Mouse (Mus musculus) stomach, embryonic 16.5 days (tissue): ENCODE data around the gene Brpf1. TPM values are rescaled to one million over a fixed set of nuclear protein-coding genes. Genes with fewer than 3 reads are reported as not detected.

Source experiments
- ATAC-seq: fragments of 200-750 bp; cut with Nextera tagmentation; 2 replicates; pipeline ENCODE4 v1.8.0; 2017; ENCODE audit warnings: moderate number of reproducible peaks, moderate TSS enrichment; ENCODE audit not compliant: insufficient read depth, low FRiP score
- H3K27ac ChIP-seq: fragments of 300-500 bp; sonication (generic); 2 replicates; pipeline ENCODE4 v1.5.1; 2014; ENCODE audit warnings: low read length
- H3K27me3 ChIP-seq: fragments of 300-500 bp; sonication (generic); 2 replicates; pipeline ENCODE4 v1.6.1; 2014; ENCODE audit warnings: low read length, control low read depth, mixed read lengths; ENCODE audit not compliant: control insufficient read depth, insufficient read depth
- H3K36me3 ChIP-seq: fragments of 300-500 bp; sonication (generic); 2 replicates; pipeline ENCODE4 v1.6.1; 2014; ENCODE audit warnings: low read length; ENCODE audit not compliant: control insufficient read depth, insufficient read depth
- H3K4me1 ChIP-seq: fragments of 300-500 bp; sonication (generic); 2 replicates; pipeline ENCODE4 v1.6.1; 2014; ENCODE audit warnings: low read length, control low read depth, mixed read lengths; ENCODE audit not compliant: control insufficient read depth, insufficient read depth
- H3K4me2 ChIP-seq: fragments of 300-500 bp; sonication (generic); 2 replicates; pipeline ENCODE4 v1.6.1; 2014; ENCODE audit warnings: low read depth, low read length, mixed read lengths
- H3K4me3 ChIP-seq: fragments of 300-500 bp; sonication (generic); replicated peaks from 2 replicates; pipeline ENCODE4 v1.5.1; 2014; ENCODE audit warnings: mild to moderate bottlenecking, low read length
- H3K9ac ChIP-seq: fragments of 300-500 bp; sonication (generic); 2 replicates; pipeline ENCODE4 v1.6.1; 2014; ENCODE audit warnings: low read length
- H3K9me3 ChIP-seq: fragments of 300-500 bp; sonication (generic); replicated peaks from 2 replicates; pipeline ENCODE4 v1.6.1; 2016; ENCODE audit warnings: low read length, control low read depth; ENCODE audit not compliant: control insufficient read depth
- WGBS: fragments of 180-500 bp; shearing (Covaris S2); extraction: QIAGEN DNeasy Blood & Tissue Kit; methylation state at CpG from one replicate; pipeline ENCODE4 v1.1.7; 2014; 5-methylcytosine and 5-hydroxymethylcytosine counted together
- polyA plus RNA-seq: library from polyadenylated mRNA; unstranded; fragments of >200 nt; fragmentation: Nextera tagmentation; extraction: Ambion mirVana; gene quantifications from 2 replicates; pipeline ENCODE4 v1.2.1, GENCODE M21; 2015

Brpf1 gene
- polyA plus RNA-seq, 1 experiment from 2014 or later, result 13.6 TPM

DNA sequence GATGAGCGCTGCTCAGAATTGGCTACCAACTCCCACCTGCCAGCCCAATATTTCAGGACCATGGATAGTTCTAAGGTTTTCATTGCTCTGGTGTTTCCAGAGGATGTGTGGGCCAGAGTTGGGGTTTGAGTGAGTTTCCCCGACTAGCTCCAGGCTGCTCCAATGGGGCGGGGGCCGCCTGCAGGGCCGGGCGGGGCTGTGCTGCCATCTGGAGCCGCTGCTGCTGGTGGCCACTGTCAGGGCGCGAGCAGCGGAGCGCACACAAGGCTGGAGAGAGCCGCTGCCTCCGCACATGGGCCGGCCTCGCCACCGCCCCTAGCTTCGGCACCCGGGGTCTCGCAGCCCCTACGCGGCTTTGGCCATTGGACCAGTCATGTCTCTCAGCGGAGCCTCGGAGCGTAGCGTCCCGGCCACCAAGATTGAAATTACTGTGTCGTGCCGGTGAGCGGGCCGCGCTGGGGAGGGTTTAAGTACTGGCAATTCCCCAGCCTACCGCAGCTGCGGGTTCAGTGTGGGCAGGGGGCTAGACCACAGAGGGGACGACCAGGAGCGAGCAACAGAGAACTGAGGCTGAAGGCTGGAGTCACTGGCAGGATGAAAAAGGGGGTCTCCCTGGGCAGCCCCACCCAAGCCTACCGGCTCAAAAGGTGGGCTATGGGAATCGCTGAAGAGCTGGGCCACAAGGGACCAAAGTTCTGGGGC lies 24.7 kb upstream of the Brpf1 start, which contains the start of gene Cpne9:
Cpne9 (plus strand) TSS at position 207 of the 702 bp plus-strand sequence.
- 2% methylated on average over 37 of the region's 37 CpGs for WGBS
- H3K4me2 ChIP-seq, result peak within 1 kb of the TSS; percentile 23
- H3K9ac ChIP-seq, result no peak within 1 kb of the TSS
- peak within 1 kb of the TSS; percentile 19 for H3K4me3 ChIP-seq
- peaks cover 5% of the 10 kb centered on the region; the same call in 1 of the 2 replicates for H3K4me1 ChIP-seq
- H3K9me3 ChIP-seq, result no peaks in the 10 kb centered on the region
- ATAC-seq, result no peak
- no peak within 1 kb of the TSS for H3K27ac ChIP-seq
- peaks cover 31% of the 10 kb centered on the region for H3K27me3 ChIP-seq
- H3K36me3 ChIP-seq, result no peaks in the 10 kb centered on the region

DNA sequence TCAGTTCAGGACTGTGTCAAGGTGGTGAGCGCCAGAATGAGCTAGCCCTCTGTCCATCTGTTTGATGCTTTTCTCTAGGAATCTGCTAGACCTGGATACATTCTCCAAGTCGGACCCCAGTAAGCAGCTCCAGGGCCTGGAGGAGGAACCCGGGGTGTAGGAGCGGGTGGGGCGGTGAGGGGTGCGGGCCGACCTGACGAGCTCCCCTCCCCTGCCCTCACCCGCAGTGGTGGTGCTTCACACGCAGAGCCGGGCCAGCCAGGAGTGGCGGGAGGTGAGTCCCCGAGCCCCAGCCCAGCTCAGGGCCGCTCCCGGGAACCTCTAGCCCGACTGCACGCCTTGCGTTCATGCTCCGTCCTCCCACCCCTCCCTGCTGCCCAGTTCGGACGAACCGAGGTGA lies 24.0 kb upstream of the Brpf1 start:
- peaks cover 5% of the 10 kb centered on the region; the same call in 1 of the 2 replicates for H3K4me1 ChIP-seq
- peak overlapping the region; percentile 19 for H3K4me3 ChIP-seq
- no peak for ATAC-seq
- H3K27me3 ChIP-seq, result peaks cover 31% of the 10 kb centered on the region
- no peak overlapping the region for H3K27ac ChIP-seq
- no peaks in the 10 kb centered on the region for H3K36me3 ChIP-seq
- no peaks in the 10 kb centered on the region for H3K9me3 ChIP-seq
- H3K9ac ChIP-seq, result no peak overlapping the region
- WGBS, result 1% methylated on average over 22 of the region's 22 CpGs
- H3K4me2 ChIP-seq, result peak overlapping the region; percentile 23

DNA sequence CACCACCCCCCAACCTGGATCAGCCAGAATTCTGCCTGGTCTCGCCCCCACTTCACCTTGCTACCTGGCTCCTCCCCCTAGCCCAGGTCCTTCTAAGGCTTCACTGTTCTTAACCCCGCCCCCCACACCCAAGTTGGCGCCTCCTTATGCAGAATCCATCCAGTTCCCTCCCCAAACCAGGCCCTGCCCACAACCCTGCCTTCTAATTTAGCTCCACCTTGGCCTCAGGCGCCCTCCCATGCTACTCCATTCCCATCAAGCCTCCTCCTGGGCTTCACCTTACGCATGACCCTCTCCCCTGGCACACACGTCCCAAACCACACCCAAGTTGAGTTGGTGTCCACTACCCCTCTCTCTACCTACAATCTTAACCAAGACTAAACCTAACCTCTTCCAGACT lies 23.4 kb upstream of the Brpf1 start:
- H3K27me3 ChIP-seq, result peaks cover 31% of the 10 kb centered on the region
- ATAC-seq, result peak; percentile 68; the same call in 1 of the 2 replicates
- H3K9me3 ChIP-seq, result no peaks in the 10 kb centered on the region
- peak overlapping the region; percentile 23 for H3K4me2 ChIP-seq
- H3K4me3 ChIP-seq, result peak overlapping the region; percentile 19; the same call in 1 of the 2 replicates
- WGBS, result 10% methylated on average over 6 of the region's 6 CpGs
- H3K27ac ChIP-seq, result no peak overlapping the region
- peaks cover 5% of the 10 kb centered on the region; the same call in 1 of the 2 replicates for H3K4me1 ChIP-seq
- no peak overlapping the region for H3K9ac ChIP-seq
- no peaks in the 10 kb centered on the region for H3K36me3 ChIP-seq

DNA sequence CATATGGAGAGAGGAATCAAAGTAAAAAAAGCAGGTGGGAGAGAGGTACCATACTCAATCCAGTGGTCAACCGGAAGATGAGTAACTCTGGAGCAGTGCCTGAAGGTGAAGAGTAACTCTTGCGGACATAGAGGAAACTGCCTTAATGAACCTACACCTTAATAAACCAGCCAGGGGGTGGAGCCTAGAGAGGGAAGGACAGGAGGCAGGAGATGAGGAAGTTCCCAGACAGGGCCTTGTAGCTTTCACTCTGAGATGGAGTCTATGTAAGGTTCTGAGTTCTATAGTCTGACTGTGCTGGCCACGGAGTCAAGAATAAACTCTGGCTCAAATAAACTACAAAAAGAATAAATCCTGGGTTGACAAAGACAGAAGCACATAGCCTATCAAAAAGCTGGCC lies 22.0 kb upstream of the Brpf1 start:
- Histone ChIP-seq H3K4me3 (no peak overlapping the region), H3K4me1 (peaks cover 5% of the 10 kb centered on the region; the same call in 1 of the 2 replicates), H3K27ac (no peak overlapping the region), H3K27me3 (peaks cover 31% of the 10 kb centered on the region), H3K36me3 (no peaks in the 10 kb centered on the region), H3K9me3 (no peaks in the 10 kb centered on the region), H3K4me2 (no peak overlapping the region), H3K9ac (no peak overlapping the region)
- ATAC-seq, result no peak
- 70% methylated on average over 3 of the region's 3 CpGs for WGBS

DNA sequence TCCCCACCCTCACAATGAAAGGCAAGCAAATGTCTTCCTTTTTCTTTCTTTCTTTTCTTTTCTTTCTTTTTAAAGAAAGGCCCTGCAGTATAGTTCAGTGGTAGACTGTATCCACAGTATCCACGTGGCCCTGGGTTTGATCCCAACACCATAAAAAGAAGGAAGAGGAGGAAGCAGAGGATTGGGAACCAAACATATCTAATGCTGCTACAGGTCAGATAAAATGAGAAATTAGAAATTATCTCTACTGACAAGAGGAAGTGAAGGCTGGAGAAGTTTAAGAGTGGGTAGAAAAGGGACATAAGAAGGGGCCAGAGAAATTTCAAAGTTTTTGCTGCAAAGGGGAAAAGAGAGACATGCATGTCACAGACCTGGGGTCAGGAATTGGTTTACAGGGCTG lies 20.6 kb upstream of the Brpf1 start:
- Histone ChIP-seq H3K4me2 (no peak overlapping the region), H3K36me3 (no peaks in the 10 kb centered on the region), H3K4me3 (no peak overlapping the region), H3K9me3 (no peaks in the 10 kb centered on the region), H3K27ac (no peak overlapping the region), H3K4me1 (peaks cover 5% of the 10 kb centered on the region; the same call in 1 of the 2 replicates), H3K27me3 (peaks cover 31% of the 10 kb centered on the region), H3K9ac (no peak overlapping the region)
- no peak for ATAC-seq
- 48% methylated on average over 1 of the region's 1 CpGs for WGBS

DNA sequence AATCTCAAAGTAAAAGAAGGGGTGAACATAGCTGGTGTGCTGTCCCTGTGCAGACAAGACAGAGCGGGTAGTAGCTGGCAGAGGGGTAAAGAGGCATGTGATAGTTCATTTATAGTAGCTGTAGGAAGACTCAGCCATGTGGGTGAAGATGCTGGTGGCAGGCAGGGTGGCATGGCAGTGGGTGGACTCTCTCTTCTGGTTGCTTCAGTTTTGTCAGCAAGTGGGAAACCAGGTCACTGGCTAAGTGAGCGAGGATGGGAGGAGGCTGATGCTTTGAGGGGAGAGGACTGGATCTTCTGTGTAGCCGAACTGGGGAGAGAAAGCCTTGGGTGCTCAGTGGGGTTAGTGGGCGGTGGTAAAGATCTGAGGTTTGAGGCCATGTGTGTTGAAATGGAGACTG lies 19.7 kb upstream of the Brpf1 start:
- 68% methylated on average over 4 of the region's 4 CpGs for WGBS

DNA sequence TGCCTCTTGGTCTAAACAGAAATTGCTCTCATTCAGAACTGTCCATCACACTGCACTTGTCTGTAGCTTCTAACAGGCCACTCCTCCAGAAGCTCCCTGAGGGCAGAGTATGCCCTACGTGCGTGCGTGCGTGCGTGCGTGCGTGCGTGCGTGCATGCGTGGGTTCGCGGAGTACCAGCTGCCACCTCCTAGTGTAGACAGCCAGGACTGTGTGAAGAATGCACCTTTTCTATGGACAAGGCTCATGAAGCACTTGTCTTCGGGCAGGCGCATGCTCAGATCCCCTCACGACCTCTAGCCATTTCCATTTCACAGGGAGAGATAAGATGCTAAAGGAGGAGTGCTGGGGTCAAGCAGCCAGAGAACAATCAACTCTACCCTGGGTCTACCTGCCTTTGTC lies 17.6 kb upstream of the Brpf1 start:
- peaks cover 2% of the 10 kb centered on the region; the same call in 1 of the 2 replicates for H3K27me3 ChIP-seq
- H3K4me1 ChIP-seq, result no peaks in the 10 kb centered on the region
- H3K36me3 ChIP-seq, result no peaks in the 10 kb centered on the region
- H3K4me2 ChIP-seq, result no peak overlapping the region
- H3K9me3 ChIP-seq, result no peaks in the 10 kb centered on the region
- no peak overlapping the region for H3K4me3 ChIP-seq
- WGBS, result 94% methylated on average over 15 of the region's 15 CpGs
- no peak overlapping the region for H3K27ac ChIP-seq
- no peak overlapping the region for H3K9ac ChIP-seq
- no peak for ATAC-seq

More for the DNA sequence above, 19.7 kb upstream of the Brpf1 start:
- Histone ChIP-seq H3K9me3 (no peaks in the 10 kb centered on the region), H3K4me1 (peaks cover 2% of the 10 kb centered on the region; the same call in 1 of the 2 replicates), H3K27ac (no peak overlapping the region), H3K4me3 (no peak overlapping the region), H3K27me3 (peaks cover 23% of the 10 kb centered on the region), H3K9ac (no peak overlapping the region), H3K4me2 (no peak overlapping the region), H3K36me3 (no peaks in the 10 kb centered on the region)
- ATAC-seq, result no peak

DNA sequence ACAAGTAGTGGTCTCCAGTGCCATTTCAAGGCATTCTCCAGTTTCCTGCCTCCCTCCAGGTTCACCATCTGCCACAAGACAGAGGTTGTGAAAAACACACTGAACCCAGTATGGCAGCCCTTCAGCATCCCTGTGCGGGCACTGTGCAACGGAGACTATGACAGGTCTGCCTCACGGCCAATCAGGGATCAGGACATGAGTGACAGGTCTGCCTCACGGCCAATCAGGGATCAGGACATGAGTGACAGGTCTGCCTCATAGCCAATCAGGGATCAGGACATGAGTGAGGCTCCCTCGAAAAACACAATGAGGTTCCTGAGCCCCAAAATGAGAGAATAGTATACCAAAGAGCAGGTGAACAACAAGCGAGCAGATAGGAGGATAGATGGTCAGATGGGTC lies 16.6 kb upstream of the Brpf1 start:
- Histone ChIP-seq H3K27me3 (no peaks in the 10 kb centered on the region; the same call in 1 of the 2 replicates), H3K27ac (no peak overlapping the region), H3K36me3 (no peaks in the 10 kb centered on the region), H3K9ac (no peak overlapping the region), H3K4me3 (no peak overlapping the region), H3K4me1 (no peaks in the 10 kb centered on the region), H3K9me3 (no peaks in the 10 kb centered on the region), H3K4me2 (no peak overlapping the region)
- WGBS, result 66% methylated on average over 6 of the region's 6 CpGs
- ATAC-seq, result no peak

DNA sequence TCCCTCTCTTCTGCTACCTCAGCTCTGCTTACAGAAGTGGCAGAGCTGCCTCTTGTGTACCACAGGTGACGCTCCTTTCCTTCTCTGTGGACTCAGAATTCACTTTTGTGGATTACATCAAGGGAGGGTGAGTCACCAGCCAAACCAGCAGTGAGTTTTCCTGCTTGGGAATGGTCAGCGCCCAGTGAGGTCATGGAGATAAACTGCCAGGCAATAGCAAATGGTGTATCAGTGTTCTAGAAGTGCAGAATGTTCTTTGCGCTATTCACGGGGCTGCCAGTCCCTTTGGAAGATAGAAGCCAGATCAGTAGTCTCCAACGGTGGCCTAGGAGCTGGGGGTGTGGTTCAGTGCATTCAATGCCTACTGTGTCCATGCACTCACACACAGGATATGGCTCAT lies 14.0 kb upstream of the Brpf1 start:
- H3K4me3 ChIP-seq, result no peak overlapping the region
- no peak for ATAC-seq
- H3K4me1 ChIP-seq, result no peaks in the 10 kb centered on the region
- no peak overlapping the region for H3K9ac ChIP-seq
- WGBS, result 69% methylated on average over 5 of the region's 5 CpGs
- H3K27ac ChIP-seq, result no peak overlapping the region
- H3K36me3 ChIP-seq, result no peaks in the 10 kb centered on the region
- H3K27me3 ChIP-seq, result no peaks in the 10 kb centered on the region; the same call in 1 of the 2 replicates
- no peak overlapping the region for H3K4me2 ChIP-seq
- H3K9me3 ChIP-seq, result no peaks in the 10 kb centered on the region
